Mouse (Mus musculus) kidney, adult 9 months (tissue): ENCODE measurements at regions not wholly inside any gene's neighbourhood (a gene's known extent, or its start where the extent isn't known, plus 50 kb on each side); places are given as distances from the start of the nearest gene placed in this dataset.

ENCODE experiments used
- DNase-seq: peaks from one replicate; pipeline ENCODE4 v3.0.0; 2022

GRCm38 (mm10) chr13:6191186-6191914, 330.1 kb downstream of the Klf6 start:
- no peak for DNase-seq

- peak; percentile 70 for DNase-seq
Observed at GRCm38 (mm10) chr13:6191915-6192295, 330.6 kb downstream of the Klf6 start.

- no peak for DNase-seq
Observed at GRCm38 (mm10) chr13:6196690-6197089, 335.4 kb downstream of the Klf6 start.

- no peak for DNase-seq
Observed at GRCm38 (mm10) chr13:6199107-6199506, 337.8 kb downstream of the Klf6 start.

GRCm38 (mm10) chr13:6201516-6201915, 340.2 kb downstream of the Klf6 start:
- no peak for DNase-seq

- no peak for DNase-seq
Observed at GRCm38 (mm10) chr13:6204801-6205200, 343.1 kb upstream of the Pitrm1 start.

GRCm38 (mm10) chr13:6212550-6212949, 335.4 kb upstream of the Pitrm1 start:
- no peak for DNase-seq

GRCm38 (mm10) chr13:6214189-6214588, 333.8 kb upstream of the Pitrm1 start:
- DNase-seq = no peak

- DNase-seq = peak; percentile 7
Observed at GRCm38 (mm10) chr13:6226087-6226643, 321.8 kb upstream of the Pitrm1 start.

- no peak for DNase-seq
Observed at GRCm38 (mm10) chr13:6228278-6228677, 319.7 kb upstream of the Pitrm1 start.

GRCm38 (mm10) chr13:6235394-6235793, 312.6 kb upstream of the Pitrm1 start:
- no peak for DNase-seq

GRCm38 (mm10) chr13:6236503-6236902, 311.4 kb upstream of the Pitrm1 start:
- DNase-seq = no peak

GRCm38 (mm10) chr13:6237201-6237600, 310.7 kb upstream of the Pitrm1 start:
- no peak for DNase-seq

GRCm38 (mm10) chr13:6240855-6241254, 307.1 kb upstream of the Pitrm1 start:
- DNase-seq = no peak

GRCm38 (mm10) chr13:6241472-6242123, 306.4 kb upstream of the Pitrm1 start:
- DNase-seq = no peak

- no peak for DNase-seq
Observed at GRCm38 (mm10) chr13:6250106-6250505, 297.8 kb upstream of the Pitrm1 start.

GRCm38 (mm10) chr13:6251025-6251862, 296.7 kb upstream of the Pitrm1 start:
- no peak for DNase-seq

- no peak for DNase-seq
Observed at GRCm38 (mm10) chr13:6252100-6252499, 295.8 kb upstream of the Pitrm1 start.

GRCm38 (mm10) chr13:6255303-6255702, 292.6 kb upstream of the Pitrm1 start:
- DNase-seq = no peak

- peak; percentile 72 for DNase-seq
Observed at GRCm38 (mm10) chr13:6255728-6256496, 292.0 kb upstream of the Pitrm1 start.

- no peak for DNase-seq
Observed at GRCm38 (mm10) chr13:6258456-6258855, 289.5 kb upstream of the Pitrm1 start.

GRCm38 (mm10) chr13:6260321-6260865, 287.6 kb upstream of the Pitrm1 start:
- no peak for DNase-seq
